Mouse (Mus musculus) small intestine, adult 2 months (tissue): Measurements from ENCODE around the gene Chrna9. TPM values are rescaled to one million over a fixed set of nuclear protein-coding genes. Genes with fewer than 3 reads are reported as not detected.

Source experiments
- H3K27ac ChIP-seq: fragments of 200-500 bp; 2 replicates; pipeline ENCODE4 v1.5.1; 2012; ENCODE audit warnings: low read depth, low read length, control low read depth, inconsistent platforms; ENCODE audit not compliant: insufficient read depth
- H3K27me3 ChIP-seq: fragments of 200-500 bp; 2 replicates; pipeline ENCODE4 v1.6.1; 2012; ENCODE audit warnings: mild to moderate bottlenecking, moderate library complexity, low read length, inconsistent platforms; ENCODE audit not compliant: control insufficient read depth, insufficient read depth
- H3K36me3 ChIP-seq: fragments of 200-500 bp; 2 replicates; pipeline ENCODE4 v1.6.1; 2012; ENCODE audit warnings: mild to moderate bottlenecking, low read length, control low read depth, inconsistent platforms; ENCODE audit not compliant: control insufficient read depth, insufficient read depth
- H3K4me1 ChIP-seq: fragments of 200-500 bp; 2 replicates; pipeline ENCODE4 v1.6.1; 2012; ENCODE audit warnings: low read length, inconsistent platforms, mixed read lengths; ENCODE audit not compliant: control insufficient read depth, insufficient read depth, insufficient read length
- H3K4me3 ChIP-seq: fragments of 200-500 bp; 2 replicates; pipeline ENCODE4 v1.5.1; 2012; ENCODE audit warnings: low read depth, mild to moderate bottlenecking, control low read depth, inconsistent platforms, low read length, moderate library complexity
- CTCF ChIP-seq: fragments of 200-500 bp; IDR thresholded peaks from 2 replicates; pipeline ENCODE4 v1.5.1; 2012; ENCODE audit warnings: low read depth, mild to moderate bottlenecking, control low read depth, inconsistent platforms, low read length, moderate library complexity, mixed read lengths; ENCODE audit not compliant: insufficient replicate concordance, insufficient read length; ENCODE audit errors: extremely low read depth
- POLR2A ChIP-seq: fragments of 200-500 bp; IDR thresholded peaks from 2 replicates; pipeline ENCODE4 v1.6.1; 2012; ENCODE audit warnings: low read depth, mild to moderate bottlenecking, control low read depth, inconsistent platforms, low read length, moderate library complexity
- WGBS: fragments of 180-500 bp; shearing (Covaris S2); methylation state at CpG from one replicate; pipeline ENCODE4 v1.1.7; 2018; 5-methylcytosine and 5-hydroxymethylcytosine counted together
- polyA plus RNA-seq: library from polyadenylated mRNA; depleted of rRNA; stranded (reverse); fragments of >200 nt; gene quantifications from 2 replicates; pipeline ENCODE4 v1.2.3, GENCODE M21; 2012; rRNA removed

The Chrna9 gene
- polyA plus RNA-seq, 1 experiment, result not detected

DNA sequence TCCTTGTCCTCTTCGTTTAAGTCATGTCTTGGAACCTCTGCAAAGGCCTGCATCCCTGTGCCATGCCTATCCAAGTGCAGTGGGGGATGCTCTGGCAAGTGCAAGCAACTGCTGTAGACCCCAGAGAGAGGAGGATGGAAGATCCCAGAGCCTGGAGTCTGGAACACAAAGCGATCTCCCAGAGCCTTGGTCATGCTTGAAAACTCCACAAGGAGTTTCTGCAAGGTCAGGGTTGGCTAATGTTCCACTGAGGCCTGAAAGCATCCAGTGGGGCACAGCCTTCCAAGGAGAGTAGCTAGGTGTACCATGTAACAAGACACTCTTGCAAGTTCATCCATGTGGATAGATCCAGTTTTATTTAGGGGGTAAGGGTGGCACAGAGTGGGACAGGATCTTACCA, 79.7 kb downstream of the Chrna9 start:
- H3K27me3 ChIP-seq, result no peaks in the 10 kb centered on the region
- peaks cover 9% of the 10 kb centered on the region for H3K4me1 ChIP-seq
- 67% methylated on average over 2 of the region's 2 CpGs for WGBS
- peak overlapping the region; percentile 37; the same call in 1 of the 2 replicates for H3K27ac ChIP-seq
- no peak overlapping the region for H3K4me3 ChIP-seq
- peaks cover 40% of the 10 kb centered on the region for H3K36me3 ChIP-seq
- TF ChIP-seq CTCF, result no peak
- TF ChIP-seq POLR2A, result no peak

- Histone ChIP-seq H3K27ac (no peak overlapping the region), H3K4me1 (peaks cover 9% of the 10 kb centered on the region), H3K27me3 (no peaks in the 10 kb centered on the region), H3K4me3 (no peak overlapping the region), H3K36me3 (peaks cover 48% of the 10 kb centered on the region)
- no peak for TF ChIP-seq CTCF
- no peak for TF ChIP-seq POLR2A
- WGBS, result 84% methylated on average over 2 of the region's 2 CpGs
These were observed 80.8 kb downstream of the Chrna9 start for GRCm38 (mm10) chr5:66015449-66015961.

GRCm38 (mm10) chr5:66026796-66027195, 92.1 kb downstream of the Chrna9 start:
- peaks cover 2% of the 10 kb centered on the region for H3K4me1 ChIP-seq
- WGBS, result 98% methylated on average over 31 of the region's 31 CpGs
- H3K4me3 ChIP-seq, result no peak overlapping the region
- no peak overlapping the region for H3K27ac ChIP-seq
- TF ChIP-seq CTCF (no peak), POLR2A (no peak)
- H3K27me3 ChIP-seq, result no peaks in the 10 kb centered on the region
- peaks cover 79% of the 10 kb centered on the region for H3K36me3 ChIP-seq

Other genes starting within 250 kb of the Chrna9 start
- 3.0 and 5.4 TPM in 2 replicates for gene Pds5a, start 236.6 kb upstream of the Chrna9 start, polyA plus RNA-seq
- 1.1 and 2.3 TPM in 2 replicates for gene N4bp2, start 171.4 kb upstream of the Chrna9 start, polyA plus RNA-seq
- 2.1 and 3.2 TPM in 2 replicates for gene Rhoh, start 73.7 kb upstream of the Chrna9 start, polyA plus RNA-seq
- 4.7 and 10.9 TPM in 2 replicates for gene 9130230L23Rik, start 69.4 kb downstream of the Chrna9 start, polyA plus RNA-seq
- gene Rbm47, start 238.2 kb downstream of the Chrna9 start, polyA plus RNA-seq, result 142 and 310 TPM in 2 replicates